Mouse (Mus musculus) cerebellum, adult 2 months (tissue): Measurements from ENCODE around the gene Ttc3.

Experiments used
- CTCF ChIP-seq: fragments of 200-500 bp; IDR thresholded peaks from 2 replicates; pipeline ENCODE4 v1.5.1; 2011; ENCODE audit warnings: low read depth, mild to moderate bottlenecking, control low read depth, low read length, moderate library complexity, borderline replicate concordance; ENCODE audit not compliant: insufficient read depth
- POLR2A ChIP-seq: fragments of 200-500 bp; IDR thresholded peaks from 2 replicates; pipeline ENCODE4 v1.6.1; 2011; ENCODE audit warnings: low read length, control low read depth, borderline replicate concordance; ENCODE audit not compliant: insufficient read depth

GRCm38 (mm10) chr16:94387690-94388089 is 17.3 kb downstream of the Ttc3 start:
- TF ChIP-seq CTCF = no peak
- TF ChIP-seq POLR2A = no peak
